Mouse (Mus musculus): ENCODE measurements around the gene Prkag2. TPM values are rescaled to one million over a fixed set of nuclear protein-coding genes. Genes with fewer than 3 reads are reported as not detected.
"Not testable (repeated sequence)": the region's sequence is repeated elsewhere in the genome, so short reads cannot be mapped to it uniquely, and the experiment has no call there.

Prkag2 gene
- polyA plus RNA-seq, 1 experiment from 2014 or later = 45.0 TPM

- H3K4me3 ChIP-seq = no peak overlapping the region
- no peaks in the 10 kb centered on the region for H3K27me3 ChIP-seq (ENCODE audit: poor library complexity, severe bottlenecking)
- H3K9me3 ChIP-seq = no peaks in the 10 kb centered on the region
- no peak overlapping the region for H3K27ac ChIP-seq
- 86% methylated on average over 6 of the region's 6 CpGs for WGBS
- peaks cover 11% of the 10 kb centered on the region for H3K4me1 ChIP-seq
- DNase-seq (ENCODE audit: extremely low spot score, low spot score) = no peak
- peaks cover 7% of the 10 kb centered on the region for H3K36me3 ChIP-seq (replicated peaks)
Measured at GRCm38 (mm10) chr5:24823864-24824405, 276.5 kb downstream of the Prkag2 start.

GRCm38 (mm10) chr5:24822781-24823180 lies 277.7 kb downstream of the Prkag2 start:
- Histone ChIP-seq H3K27ac (no peak overlapping the region), H3K9me3 (no peaks in the 10 kb centered on the region), H3K27me3 (ENCODE audit: poor library complexity, severe bottlenecking) (no peaks in the 10 kb centered on the region), H3K4me3 (no peak overlapping the region), H3K36me3 (replicated peaks) (peaks cover 10% of the 10 kb centered on the region), H3K4me1 (peaks cover 11% of the 10 kb centered on the region)
- 86% methylated on average over 3 of the region's 3 CpGs for WGBS
- DNase-seq (ENCODE audit: extremely low spot score, low spot score) = no peak

GRCm38 (mm10) chr5:24822231-24822630 lies 278.2 kb downstream of the Prkag2 start:
- 93% methylated on average over 3 of the region's 3 CpGs for WGBS
- DNase-seq (ENCODE audit: extremely low spot score, low spot score) = not testable (repeated sequence)

GRCm38 (mm10) chr5:24821403-24821841 lies 279.0 kb downstream of the Prkag2 start:
- 0 out of 2 replicates have a peak overlapping the region, but pooled peaks have one; percentile 21 for H3K27ac ChIP-seq
- 90% methylated on average over 3 of the region's 3 CpGs for WGBS
- no peak for DNase-seq (ENCODE audit: extremely low spot score, low spot score)

More at GRCm38 (mm10) chr5:24822231-24822630, 278.2 kb downstream of the Prkag2 start:
- not testable (repeated sequence) for H3K9me3 ChIP-seq; H3K4me3 ChIP-seq; H3K27ac ChIP-seq; H3K27me3 ChIP-seq (ENCODE audit: poor library complexity, severe bottlenecking)
- Histone ChIP-seq H3K36me3 (replicated peaks) (peaks cover 14% of the 10 kb centered on the region), H3K4me1 (peaks cover 16% of the 10 kb centered on the region)

GRCm38 (mm10) chr5:24820627-24821026 lies 279.8 kb downstream of the Prkag2 start:
- 86% methylated on average over 5 of the region's 5 CpGs for WGBS
- DNase-seq (ENCODE audit: extremely low spot score, low spot score) = no peak

More at GRCm38 (mm10) chr5:24821403-24821841, 279.0 kb downstream of the Prkag2 start:
- no peaks in the 10 kb centered on the region for H3K9me3 ChIP-seq
- peaks cover 22% of the 10 kb centered on the region for H3K36me3 ChIP-seq (replicated peaks)
- H3K4me3 ChIP-seq = no peak overlapping the region
- H3K4me1 ChIP-seq = peaks cover 18% of the 10 kb centered on the region
- no peaks in the 10 kb centered on the region for H3K27me3 ChIP-seq (ENCODE audit: poor library complexity, severe bottlenecking)

GRCm38 (mm10) chr5:24817191-24817590 lies 283.3 kb downstream of the Prkag2 start:
- 75% methylated on average over 4 of the region's 4 CpGs for WGBS
- no peak for DNase-seq (ENCODE audit: extremely low spot score, low spot score)
- no peak overlapping the region for H3K4me3 ChIP-seq
- no peaks in the 10 kb centered on the region for H3K9me3 ChIP-seq
- no peak overlapping the region for H3K27ac ChIP-seq
- H3K4me1 ChIP-seq = peaks cover 14% of the 10 kb centered on the region
- H3K27me3 ChIP-seq (ENCODE audit: poor library complexity, severe bottlenecking) = no peaks in the 10 kb centered on the region
- H3K36me3 ChIP-seq (replicated peaks) = peaks cover 65% of the 10 kb centered on the region

More at GRCm38 (mm10) chr5:24820627-24821026, 279.8 kb downstream of the Prkag2 start:
- H3K27ac ChIP-seq = no peak overlapping the region
- no peaks in the 10 kb centered on the region for H3K9me3 ChIP-seq
- H3K4me1 ChIP-seq = peaks cover 18% of the 10 kb centered on the region
- H3K36me3 ChIP-seq (replicated peaks) = peaks cover 30% of the 10 kb centered on the region
- no peaks in the 10 kb centered on the region for H3K27me3 ChIP-seq (ENCODE audit: poor library complexity, severe bottlenecking)
- no peak overlapping the region for H3K4me3 ChIP-seq

GRCm38 (mm10) chr5:24813946-24814345 lies 286.5 kb downstream of the Prkag2 start:
- no peaks in the 10 kb centered on the region for H3K9me3 ChIP-seq
- 95% methylated on average over 3 of the region's 3 CpGs for WGBS
- H3K27me3 ChIP-seq (ENCODE audit: poor library complexity, severe bottlenecking) = no peaks in the 10 kb centered on the region
- H3K36me3 ChIP-seq (replicated peaks) = peaks cover 91% of the 10 kb centered on the region
- H3K4me1 ChIP-seq = peaks cover 6% of the 10 kb centered on the region; the same call in 1 of the 2 replicates
- no peak for DNase-seq (ENCODE audit: extremely low spot score, low spot score)
- no peak overlapping the region for H3K4me3 ChIP-seq
- H3K27ac ChIP-seq = no peak overlapping the region

- Histone ChIP-seq H3K4me1 (peaks cover 6% of the 10 kb centered on the region; the same call in 1 of the 2 replicates), H3K9me3 (no peaks in the 10 kb centered on the region), H3K27ac (no peak overlapping the region), H3K36me3 (replicated peaks) (peaks cover 96% of the 10 kb centered on the region), H3K27me3 (ENCODE audit: poor library complexity, severe bottlenecking) (no peaks in the 10 kb centered on the region), H3K4me3 (no peak overlapping the region)
- WGBS = 81% methylated on average over 4 of the region's 4 CpGs
- DNase-seq (ENCODE audit: extremely low spot score, low spot score) = no peak
Measured at GRCm38 (mm10) chr5:24813005-24813404, 287.4 kb downstream of the Prkag2 start.

Other genes with a start within 250 kb of the Prkag2 start
- gene Galntl5, start 80.8 kb upstream of the Prkag2 start, polyA plus RNA-seq (2016; fragmentation: Nextera tagmentation; extraction: Ambion mirVana) = not detected in 2 replicates
- gene Galnt11, start 121.3 kb upstream of the Prkag2 start, polyA plus RNA-seq (2016; fragmentation: Nextera tagmentation; extraction: Ambion mirVana) = 28.8 and 30.4 TPM in 2 replicates
- gene E130116L18Rik, start 122.5 kb upstream of the Prkag2 start, polyA plus RNA-seq (2016; fragmentation: Nextera tagmentation; extraction: Ambion mirVana) = not detected in 2 replicates